Mouse (Mus musculus) right cerebral cortex, adult 2 months (tissue): ENCODE measurements at regions not wholly inside any gene's neighbourhood (a gene's known extent, or its start where the extent isn't known, plus 50 kb on each side); places are given as distances from the start of the nearest gene placed in this dataset.
"Not testable (repeated sequence)": the region's sequence is repeated elsewhere in the genome, so short reads cannot be mapped to it uniquely, and the experiment has no call there.

Source experiments
- DNase-seq, 2 experiments: peaks; one replicate each; pipeline ENCODE4 v3.0.0; 2021 to 2022; ENCODE audit warnings: low spot score in 2 of 2

- peak; percentile 18 to 36 for DNase-seq
Observed at GRCm38 (mm10) chr10:123800067-123800691, 536.4 kb downstream of the Fam19a2 start.

- peak in 1 of 2 experiments; percentile 17 for DNase-seq
Observed at GRCm38 (mm10) chr10:123800692-123801528, 537.1 kb downstream of the Fam19a2 start.

GRCm38 (mm10) chr10:123810882-123811281 lies 547.1 kb downstream of the Fam19a2 start:
- DNase-seq, result no peak

GRCm38 (mm10) chr10:123813142-123813541 lies 549.3 kb downstream of the Fam19a2 start:
- DNase-seq, result no peak

GRCm38 (mm10) chr10:123840061-123840751 lies 576.4 kb downstream of the Fam19a2 start:
- peak; percentile 63 to 73 for DNase-seq

GRCm38 (mm10) chr10:123842141-123842540 lies 578.3 kb downstream of the Fam19a2 start:
- no peak for DNase-seq

- DNase-seq, result no peak
Observed at GRCm38 (mm10) chr10:123843604-123844003, 579.8 kb downstream of the Fam19a2 start.

- no peak for DNase-seq
Observed at GRCm38 (mm10) chr10:123846631-123847030, 582.8 kb downstream of the Fam19a2 start.

- DNase-seq, result no peak
Observed at GRCm38 (mm10) chr10:123848564-123848963, 584.8 kb downstream of the Fam19a2 start.

GRCm38 (mm10) chr10:123875459-123875858 lies 611.7 kb downstream of the Fam19a2 start:
- no peak for DNase-seq

GRCm38 (mm10) chr10:123875882-123876281 lies 612.1 kb downstream of the Fam19a2 start:
- DNase-seq, result no peak

GRCm38 (mm10) chr10:123888681-123889172 lies 624.9 kb downstream of the Fam19a2 start:
- DNase-seq, result peak in 1 of 2 experiments; percentile 6

- DNase-seq, result no peak
Observed at GRCm38 (mm10) chr10:123919054-123919453, 655.3 kb downstream of the Fam19a2 start.

- no peak for DNase-seq
Observed at GRCm38 (mm10) chr10:123929955-123930354, 666.2 kb downstream of the Fam19a2 start.

- DNase-seq, result not testable (repeated sequence)
Observed at GRCm38 (mm10) chr10:123938732-123939131, 674.9 kb downstream of the Fam19a2 start.
